Mouse (Mus musculus) colon, adult 2 months (tissue): ENCODE measurements around the gene Phf1. TPM values are rescaled to one million over a fixed set of nuclear protein-coding genes. Genes with fewer than 3 reads are reported as not detected.

Experiments used
- polyA plus RNA-seq: library from polyadenylated mRNA; depleted of rRNA; stranded (reverse); fragments of >200 nt; gene quantifications from 2 replicates; pipeline ENCODE4 v1.2.3, GENCODE M21; 2012; rRNA removed

The Phf1 gene
- 75.6 and 81.1 TPM in 2 replicates for polyA plus RNA-seq

DNA sequence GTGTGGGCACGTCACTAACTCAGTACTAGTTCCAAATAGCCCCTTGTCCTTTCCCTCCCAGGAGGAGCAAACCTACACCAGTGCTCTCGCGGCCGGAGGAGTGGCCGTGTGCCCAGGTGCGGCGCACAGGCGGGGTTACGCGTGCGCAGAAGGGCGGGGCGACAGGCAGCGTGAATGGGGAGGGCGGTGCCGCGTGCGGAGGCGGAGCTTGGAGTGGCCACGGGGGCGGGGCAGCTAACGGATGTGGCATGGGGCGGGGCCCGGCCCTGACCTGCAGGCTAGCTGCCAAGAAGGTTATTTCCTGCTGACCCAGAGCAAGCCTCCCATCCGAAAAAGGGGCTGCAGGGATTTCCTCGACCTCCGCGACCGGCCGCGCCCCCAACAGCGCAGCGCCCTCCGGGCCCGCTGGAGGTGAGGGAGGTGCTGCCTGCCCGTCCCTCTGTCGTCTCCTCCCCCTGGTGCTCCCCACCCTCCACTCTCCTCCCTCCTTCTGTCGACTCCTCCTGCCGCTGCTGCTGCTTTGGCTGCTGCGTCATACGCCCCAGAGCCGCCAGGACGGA, at the start of gene Phf1:
Phf1 (plus strand) TSS at position 214 of the 560 bp plus-strand sequence.

DNA sequence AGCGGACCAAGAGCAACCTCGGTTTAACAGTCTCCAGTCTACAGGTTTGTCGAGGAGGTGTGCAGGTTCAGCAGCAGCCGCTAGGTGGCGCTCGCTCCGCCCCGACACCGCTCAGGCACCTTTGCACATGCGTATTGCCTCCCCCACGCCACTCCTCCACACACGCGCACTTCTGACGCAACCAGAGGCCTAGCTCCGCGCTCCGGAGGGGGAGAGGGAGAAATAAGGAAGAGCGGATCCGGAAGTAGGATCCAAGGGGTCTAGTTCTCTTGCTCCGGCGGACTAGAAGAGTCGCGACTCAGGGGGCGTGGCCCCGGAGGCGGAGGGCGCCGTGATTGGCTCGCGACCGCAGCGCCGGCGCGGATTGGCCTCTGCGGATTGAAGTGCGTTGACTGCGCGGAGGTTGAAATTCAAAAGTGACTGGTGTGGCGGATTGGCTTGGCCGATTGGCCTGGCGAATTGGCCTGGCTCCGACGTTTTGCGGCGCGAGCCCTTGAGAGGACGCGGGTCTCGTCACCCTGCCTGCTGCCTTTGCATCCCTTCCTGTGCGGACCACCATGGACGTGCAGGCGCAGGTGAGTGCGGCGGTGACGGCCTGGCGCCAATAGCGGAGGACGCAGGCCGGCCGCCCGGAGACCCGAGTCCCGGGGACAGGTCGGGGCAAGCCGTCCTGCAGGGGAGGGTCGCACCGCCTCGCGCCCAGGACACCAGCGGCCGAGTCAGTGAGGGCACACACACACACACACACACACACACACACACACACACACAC, 16.0 kb upstream of the Phf1 start, which contains the start of gene Kifc5b:
Kifc5b (plus strand) TSS at position 381 of the 772 bp plus-strand sequence.

DNA sequence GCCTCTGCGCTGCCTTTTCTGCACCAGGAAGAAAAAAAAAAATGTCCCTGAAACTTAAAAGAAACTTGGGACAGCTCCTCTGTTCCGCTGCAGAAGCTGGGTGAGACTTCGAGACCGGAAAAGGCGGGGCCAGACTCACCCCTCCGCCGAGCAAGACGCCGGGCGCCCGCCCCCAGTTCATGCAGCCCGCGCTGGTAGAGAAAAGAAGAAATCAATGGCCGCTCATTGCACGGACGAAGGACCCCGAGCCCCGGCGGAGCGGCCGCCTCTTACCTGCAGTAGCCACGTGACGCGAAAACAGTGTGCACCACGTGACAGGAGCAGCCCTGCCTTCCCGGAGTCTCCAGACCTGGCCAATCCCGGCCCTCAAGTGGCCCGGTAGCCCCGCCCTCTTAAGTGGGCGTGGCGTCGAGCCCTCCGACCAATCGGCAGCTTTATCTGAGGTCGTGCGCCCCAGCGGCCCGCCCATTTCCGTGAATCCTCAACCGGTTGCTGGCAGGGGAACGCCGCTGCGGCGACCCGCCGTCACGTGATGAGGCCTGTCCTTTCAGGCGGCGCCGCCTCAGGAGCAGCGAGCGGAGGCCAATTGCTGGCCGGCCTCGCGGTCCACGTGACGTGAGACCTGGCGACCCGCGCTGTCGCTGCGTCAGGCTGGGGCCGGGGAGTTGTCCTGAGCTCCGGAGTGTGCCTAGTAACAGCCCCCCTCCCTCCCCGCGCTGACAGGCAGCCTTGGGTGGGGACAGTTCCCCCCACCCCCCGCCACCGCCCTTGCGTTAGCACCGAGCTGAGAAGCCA, 6.5 kb downstream of the Phf1 start, which contains the start of gene Cuta:
Cuta (minus strand) TSS at position 392 of the 795 bp plus-strand sequence.

GRCm38 (mm10) chr17:26941031-26941789, 8.4 kb downstream of the Phf1 start, which contains the start of gene Syngap1:
Gene Syngap1 (plus strand): TSS chr17:26941253.

GRCm38 (mm10) chr17:26972703-26973574, 40.1 kb downstream of the Phf1 start, which contains the start of gene Zbtb9:
Gene Zbtb9 (plus strand): TSS chr17:26973167.

Other genes starting within 250 kb of the Phf1 start
- gene Crebrf, start 217.4 kb upstream of the Phf1 start, polyA plus RNA-seq: 1.4 and 1.9 TPM in 2 replicates
- 15.8 and 16.7 TPM in 2 replicates for gene Bnip1, start 152.0 kb upstream of the Phf1 start, polyA plus RNA-seq
- gene Nkx2-5, start 88.0 kb upstream of the Phf1 start, polyA plus RNA-seq: not detected in 2 replicates
- gene Kifc5b, start 16.0 kb upstream of the Phf1 start, polyA plus RNA-seq: 5.6 and 6.3 TPM in 2 replicates
- 182 and 220 TPM in 2 replicates for gene Cuta, start 6.5 kb downstream of the Phf1 start, polyA plus RNA-seq
- 19.1 and 20.7 TPM in 2 replicates for gene Syngap1, start 8.2 kb downstream of the Phf1 start, polyA plus RNA-seq
- 9.5 and 13.4 TPM in 2 replicates for gene Zbtb9, start 40.1 kb downstream of the Phf1 start, polyA plus RNA-seq
- 126 and 178 TPM in 2 replicates for gene Bak1, start 96.0 kb downstream of the Phf1 start, polyA plus RNA-seq
- 47.8 and 55.5 TPM in 2 replicates for gene Itpr3, start 124.3 kb downstream of the Phf1 start, polyA plus RNA-seq
- 96.2 and 150 TPM in 2 replicates for gene Uqcc2, start 200.9 kb downstream of the Phf1 start, polyA plus RNA-seq
- 0.19 and 0.38 TPM in 2 replicates for gene Ip6k3, start 234.7 kb downstream of the Phf1 start, polyA plus RNA-seq